Mouse (Mus musculus) retina, postnatal 7 days (tissue): Measurements from ENCODE around the gene Arid4b.

ENCODE experiments used
- DNase-seq: peaks from one replicate; pipeline ENCODE4 v3.0.0-alpha.2; 2012; ENCODE audit warnings: low read depth, low spot score

Gene Arid4b

DNA sequence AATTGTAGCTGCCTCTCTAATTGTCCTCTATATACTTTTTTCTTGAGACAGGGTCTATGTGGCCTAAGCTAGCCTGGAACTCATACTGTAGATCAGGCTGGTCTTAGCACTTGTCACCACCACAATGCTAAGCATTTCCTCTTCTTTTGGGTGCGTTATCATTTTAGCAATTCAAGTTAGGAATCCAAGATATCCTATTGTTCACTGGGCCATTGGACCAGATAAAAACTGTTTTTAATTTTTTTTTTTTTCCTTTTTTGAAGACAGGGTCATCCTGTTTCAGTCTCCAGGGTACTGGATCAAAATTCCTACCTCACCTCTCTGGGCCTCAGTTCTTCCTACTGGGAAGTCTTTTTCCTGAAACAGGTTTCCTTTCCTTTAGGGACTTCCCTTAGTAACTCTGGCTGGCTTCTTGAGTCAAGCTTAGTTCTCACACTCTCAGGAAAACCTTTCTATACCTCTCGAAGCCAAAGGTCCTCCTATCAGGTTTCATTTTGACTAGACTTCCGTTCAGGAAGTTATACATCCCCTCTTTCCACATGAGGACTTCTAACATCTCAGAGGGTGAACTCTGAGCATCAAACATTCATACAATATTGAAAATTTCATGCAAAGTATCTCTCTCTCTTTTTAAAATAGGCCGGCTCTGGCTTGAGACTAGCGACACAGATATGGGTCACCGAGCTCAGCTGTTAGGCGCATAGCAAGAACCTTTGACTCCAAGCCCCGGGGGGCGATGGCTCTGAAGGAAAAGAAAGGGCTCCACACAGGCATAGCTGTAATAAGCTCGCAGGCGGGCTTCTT is 621 bp upstream of the Arid4b start:
- DNase-seq: no peak

DNA sequence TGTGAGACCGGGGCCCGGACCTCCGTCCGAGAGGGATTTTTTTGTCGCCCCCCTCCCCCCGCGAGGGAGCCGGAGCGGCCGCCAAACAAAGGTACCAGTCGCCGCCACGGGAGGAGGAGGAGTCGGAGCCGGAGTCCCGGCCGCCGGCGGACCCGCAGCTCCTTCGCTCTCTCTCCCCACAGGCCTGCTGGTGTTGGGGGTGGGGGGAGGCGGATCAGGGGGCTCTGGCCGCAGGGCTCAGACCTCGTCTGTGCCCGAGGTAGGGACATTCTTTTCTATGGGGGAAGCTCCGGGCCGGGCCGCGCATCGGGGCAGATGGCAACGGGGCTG is 875 bp downstream of the Arid4b start:
- DNase-seq: no peak

DNA sequence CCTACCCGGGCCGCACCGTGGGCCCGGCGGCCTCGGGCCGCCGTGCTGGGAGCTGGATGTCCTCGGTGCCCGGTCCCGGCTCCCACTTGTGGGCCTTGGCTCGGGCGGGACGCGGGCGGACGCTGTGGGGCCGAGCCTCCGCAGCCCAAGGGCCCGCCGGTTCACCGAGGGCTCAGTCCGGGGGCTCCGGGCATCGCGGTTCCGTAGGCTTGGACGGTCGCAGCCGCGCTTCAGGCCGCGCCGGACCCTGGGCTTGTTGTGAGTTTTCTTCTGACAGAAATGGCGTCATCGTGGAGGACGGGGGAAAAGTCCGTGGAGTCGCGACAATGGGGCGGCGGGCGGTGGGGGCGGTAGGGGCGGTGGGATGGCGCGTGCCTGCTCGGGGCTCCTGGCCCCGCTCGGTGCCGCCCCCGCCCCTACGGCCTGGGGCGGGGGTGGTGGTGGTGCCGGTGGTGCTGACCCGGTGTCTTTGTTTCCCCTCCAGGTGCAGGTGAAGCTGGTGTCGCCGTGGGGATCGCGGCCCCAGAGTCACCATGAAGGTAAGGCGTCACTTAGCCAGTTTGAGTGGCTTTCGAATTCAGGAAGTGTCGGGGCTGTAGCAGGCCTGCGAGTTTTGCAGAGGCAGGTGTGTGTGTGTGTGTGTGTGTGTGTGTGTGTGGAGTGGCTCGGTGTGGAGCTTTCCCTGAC is 1.5 kb downstream of the Arid4b start:
- no peak for DNase-seq

DNA sequence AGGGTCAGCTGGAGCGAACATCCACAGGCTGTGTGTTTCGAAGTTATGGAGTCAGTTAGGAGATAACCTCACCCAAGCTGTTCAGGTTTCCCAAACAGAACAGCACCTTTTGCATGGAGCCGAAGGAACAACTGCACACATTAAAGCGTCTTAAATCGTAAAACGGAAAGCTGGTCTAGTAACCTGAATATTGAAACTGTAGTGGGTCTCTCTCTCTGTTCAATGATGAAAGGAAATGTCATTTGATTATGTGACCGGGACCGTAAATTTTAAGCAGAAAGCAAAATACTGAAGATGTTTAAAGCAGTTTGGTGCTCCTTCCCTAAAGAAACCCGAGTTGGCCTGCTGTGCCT is 2.0 kb downstream of the Arid4b start:
- DNase-seq: no peak

DNA sequence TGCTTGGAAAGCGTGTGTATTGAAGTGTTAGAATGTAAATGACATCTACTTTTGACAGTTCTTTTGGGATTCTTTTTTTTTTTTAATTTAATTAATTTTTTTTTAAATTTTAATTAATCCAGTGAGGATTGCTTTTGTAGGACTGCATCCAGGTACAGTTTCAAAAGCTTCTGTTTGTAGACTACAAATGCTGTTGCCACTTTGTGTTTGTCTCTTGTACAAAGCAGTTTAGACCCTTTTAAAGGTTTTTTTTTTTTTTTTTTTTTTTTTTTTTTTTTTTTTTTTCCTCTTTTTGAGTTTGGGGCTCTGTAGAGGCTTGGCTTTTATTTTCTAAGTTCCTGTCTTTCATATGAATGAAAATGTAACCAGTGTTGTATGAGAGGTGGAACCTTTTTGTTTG is 2.7 kb downstream of the Arid4b start:
- DNase-seq: no peak

DNA sequence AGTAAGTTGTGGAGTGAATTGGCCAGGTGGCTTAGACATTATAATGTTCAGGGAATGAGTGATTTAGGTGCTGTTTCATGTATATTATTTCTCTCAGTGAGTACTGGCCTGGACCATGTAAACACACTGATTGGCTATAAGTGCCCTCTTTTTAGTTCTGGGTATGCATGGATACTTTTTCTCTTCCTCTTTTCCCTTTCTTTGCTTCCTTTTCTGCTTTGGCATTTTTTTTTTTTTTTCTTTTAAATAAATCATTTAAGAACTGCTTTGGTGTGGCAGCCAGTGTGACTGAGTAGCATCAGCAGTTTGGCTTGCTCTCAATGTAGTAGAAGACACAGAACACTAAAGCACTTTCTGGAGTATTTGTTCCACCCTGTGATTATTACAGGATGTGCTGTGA is 5.0 kb downstream of the Arid4b start:
- no peak for DNase-seq

DNA sequence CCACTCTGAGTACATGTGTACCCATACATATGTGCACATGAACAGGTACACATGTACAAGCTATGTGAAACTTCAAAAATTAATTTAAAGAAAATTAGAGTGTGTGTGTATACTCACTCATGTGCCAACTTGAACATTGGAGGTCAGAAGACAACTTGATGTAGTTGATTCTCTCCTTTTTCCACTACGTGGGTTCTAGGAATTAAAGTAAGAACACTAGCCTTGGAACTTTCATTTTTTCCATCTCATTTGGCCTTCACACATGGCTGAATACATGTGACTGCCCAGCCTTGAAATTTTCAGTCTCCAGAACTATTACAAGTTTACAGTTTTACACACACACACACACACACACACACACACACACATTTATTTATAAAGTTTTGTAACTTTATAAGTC is 6.3 kb downstream of the Arid4b start:
- no peak for DNase-seq

DNA sequence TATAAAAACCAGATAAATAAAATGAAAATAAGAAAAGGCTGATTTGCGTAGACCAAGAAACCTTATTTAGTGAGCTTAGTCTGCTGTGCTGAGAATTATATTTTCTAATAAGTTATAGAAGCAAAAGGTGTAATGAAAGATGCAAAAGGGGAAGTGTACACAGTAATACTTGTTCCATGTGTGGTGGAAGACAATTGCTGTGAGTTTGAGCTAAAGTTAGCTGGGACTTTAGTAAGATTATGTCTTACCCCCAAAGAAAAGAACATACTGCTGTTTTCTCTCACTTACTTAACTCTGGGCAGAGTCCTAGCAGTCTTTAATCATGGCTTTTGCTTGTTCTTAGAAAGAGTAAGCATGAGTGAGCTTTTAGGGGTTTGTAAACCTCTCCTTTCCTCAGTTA is 11.3 kb downstream of the Arid4b start:
- DNase-seq: no peak

DNA sequence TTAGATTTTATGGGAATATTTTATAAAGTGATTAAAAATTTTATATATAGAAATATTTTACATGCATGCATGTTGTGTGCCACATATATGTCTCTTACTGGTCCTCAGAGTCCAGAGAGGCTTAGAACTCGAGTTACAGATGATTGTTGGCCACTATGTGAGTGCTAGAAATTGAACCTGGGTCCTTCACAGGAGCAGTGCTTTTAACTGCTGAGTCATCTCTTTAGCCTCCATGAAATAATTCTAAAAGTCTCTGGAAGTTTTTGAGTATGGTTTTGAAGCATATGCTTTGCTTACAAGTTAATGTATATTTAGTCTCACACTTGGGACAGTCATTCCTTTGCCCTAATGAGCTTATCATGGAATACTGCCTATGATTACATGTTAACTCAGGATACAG is 12.3 kb downstream of the Arid4b start:
- no peak for DNase-seq

DNA sequence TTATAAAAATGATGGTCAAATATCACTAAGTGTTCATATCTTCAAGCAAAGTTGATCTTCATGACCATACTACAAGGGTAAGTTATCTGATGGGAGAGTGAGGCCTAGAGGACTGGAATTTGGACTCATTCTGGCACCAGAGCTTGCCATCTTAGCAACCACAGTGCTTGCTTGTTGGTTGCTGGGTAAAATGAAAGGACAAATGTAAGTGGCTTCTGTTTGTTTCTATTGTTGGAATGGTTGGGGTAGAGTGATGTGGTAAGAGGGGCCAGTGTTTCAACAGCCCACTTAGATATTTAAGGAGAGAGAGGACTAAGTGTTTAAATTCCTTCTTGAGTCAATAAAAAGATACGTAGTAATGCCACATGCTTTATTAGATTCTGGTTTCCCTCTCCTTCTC is 25.6 kb downstream of the Arid4b start:
- no peak for DNase-seq

DNA sequence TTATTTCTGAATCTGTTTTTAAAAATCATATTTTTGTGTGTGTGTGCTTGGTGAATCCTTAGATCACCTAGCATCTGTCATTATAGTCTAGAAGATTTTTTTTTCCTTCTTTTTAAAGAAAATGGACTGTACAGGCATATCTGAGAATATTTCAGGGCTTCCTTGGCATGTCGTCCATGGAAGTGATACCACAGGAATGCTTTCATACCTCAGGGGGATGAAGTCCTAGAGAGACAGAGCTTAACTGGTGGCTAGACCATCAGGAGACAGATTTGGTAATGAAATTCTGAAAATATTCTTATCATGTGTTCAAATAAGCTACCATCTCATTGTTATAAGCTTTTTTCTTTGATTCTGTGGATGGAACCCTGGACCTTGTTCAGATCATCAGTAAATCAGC is 40.0 kb downstream of the Arid4b start:
- no peak for DNase-seq

DNA sequence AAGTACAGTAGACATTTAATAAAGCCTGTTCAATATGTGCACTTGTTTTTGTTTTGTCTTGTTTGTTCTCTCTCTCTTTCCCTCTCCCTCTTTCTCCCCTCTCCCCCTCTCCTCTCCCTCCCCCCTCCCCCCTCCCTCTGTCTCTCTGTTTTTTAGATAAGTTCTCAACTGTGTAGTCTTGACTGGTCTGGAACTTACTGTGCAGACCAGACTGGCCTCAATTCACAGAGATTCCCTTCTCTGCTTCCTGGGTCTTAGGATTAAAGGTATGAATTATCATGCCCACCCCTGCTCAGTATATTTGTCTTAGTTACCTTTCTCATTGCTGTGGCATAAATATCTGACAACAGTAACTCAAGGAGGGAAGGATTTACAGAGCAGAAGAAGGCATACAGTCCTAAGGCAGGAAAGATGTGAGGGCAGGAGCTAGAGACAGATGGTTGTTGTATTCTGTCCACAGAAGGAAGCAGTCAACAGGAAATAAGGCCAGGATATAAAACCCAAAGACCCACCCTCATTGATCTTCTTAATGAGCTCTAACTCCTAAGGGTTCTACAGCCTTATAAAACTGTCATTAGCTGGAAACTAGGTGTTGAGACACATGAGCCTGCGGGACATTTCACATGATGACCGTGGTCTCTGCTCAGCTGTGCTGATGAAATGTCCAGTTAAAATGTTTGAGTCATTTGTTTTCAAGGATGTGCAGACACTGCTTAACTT is 47.3 kb downstream of the Arid4b start:
- no peak for DNase-seq

DNA sequence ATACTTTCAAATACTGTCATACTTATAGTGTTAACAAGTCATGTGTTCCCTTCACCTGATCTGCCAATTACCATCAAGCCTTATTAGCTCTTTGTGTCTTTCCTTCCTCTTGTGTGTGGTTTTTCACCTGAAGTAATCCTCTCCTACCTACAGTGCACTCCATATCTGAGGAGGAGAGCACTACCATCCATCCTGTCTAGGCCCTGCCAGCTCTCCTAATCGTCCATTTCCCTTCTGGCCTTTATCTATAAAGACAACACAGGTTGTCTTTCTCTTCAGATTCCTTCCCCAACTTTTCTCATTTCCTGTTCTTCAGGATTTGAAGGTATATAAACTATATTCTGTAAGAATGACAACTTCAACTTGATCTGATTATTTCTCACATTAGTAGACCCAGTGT is 48.1 kb downstream of the Arid4b start:
- no peak for DNase-seq

DNA sequence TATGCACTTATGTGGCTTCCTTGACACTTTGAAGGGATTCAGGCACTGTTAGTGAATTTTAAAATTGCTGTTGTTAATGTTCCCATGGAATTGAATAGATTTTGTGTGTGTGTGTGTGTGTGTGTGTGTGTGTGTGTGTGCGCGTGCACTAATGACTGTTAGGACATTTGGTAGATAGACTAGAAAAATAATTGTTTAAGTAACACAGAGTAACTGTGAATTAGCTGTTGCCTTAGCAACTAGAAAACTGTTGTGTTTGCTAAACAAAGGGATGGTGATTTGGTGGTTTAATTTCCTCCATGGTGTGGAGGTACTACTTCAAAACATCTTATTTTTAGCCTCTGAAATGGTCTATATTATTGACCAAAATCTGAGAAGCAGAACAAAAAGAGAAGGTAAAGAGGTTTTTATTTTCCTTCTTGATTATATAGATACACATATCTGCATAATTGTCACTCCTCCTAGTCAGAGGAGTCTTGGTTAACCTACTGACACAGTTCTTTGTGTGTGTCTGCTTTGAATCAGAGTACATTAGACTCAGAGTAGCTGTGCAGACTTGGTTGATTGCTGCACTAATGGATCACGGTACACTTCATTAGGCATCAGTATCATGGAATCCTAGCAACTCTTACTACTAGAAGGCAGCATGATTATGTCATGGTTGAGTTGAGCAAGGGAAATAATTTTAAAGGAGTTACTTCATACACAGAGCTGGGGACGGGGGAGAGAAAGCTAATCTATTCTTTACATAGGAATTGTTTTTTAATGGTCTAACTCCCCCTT is 50.9 kb downstream of the Arid4b start:
- no peak for DNase-seq

DNA sequence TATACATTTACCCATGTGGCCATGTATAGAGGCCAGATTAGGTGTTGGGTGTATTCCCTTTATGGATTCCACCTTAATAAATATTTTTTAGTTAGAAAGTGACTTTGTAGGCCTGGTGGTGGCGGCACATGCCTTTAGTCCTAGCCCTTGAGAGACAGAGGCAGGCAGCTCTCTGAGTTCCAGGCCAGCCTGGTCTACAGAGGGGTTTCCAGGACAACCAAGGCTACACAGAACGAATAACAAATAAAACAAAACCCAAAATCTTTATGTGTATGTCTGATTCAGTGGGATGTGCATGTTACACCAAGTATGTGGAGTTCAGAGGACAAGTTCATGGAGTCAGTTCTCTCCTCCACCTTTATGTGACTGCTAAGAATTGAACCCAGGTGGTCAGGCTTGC is 52.8 kb downstream of the Arid4b start:
- DNase-seq: no peak

DNA sequence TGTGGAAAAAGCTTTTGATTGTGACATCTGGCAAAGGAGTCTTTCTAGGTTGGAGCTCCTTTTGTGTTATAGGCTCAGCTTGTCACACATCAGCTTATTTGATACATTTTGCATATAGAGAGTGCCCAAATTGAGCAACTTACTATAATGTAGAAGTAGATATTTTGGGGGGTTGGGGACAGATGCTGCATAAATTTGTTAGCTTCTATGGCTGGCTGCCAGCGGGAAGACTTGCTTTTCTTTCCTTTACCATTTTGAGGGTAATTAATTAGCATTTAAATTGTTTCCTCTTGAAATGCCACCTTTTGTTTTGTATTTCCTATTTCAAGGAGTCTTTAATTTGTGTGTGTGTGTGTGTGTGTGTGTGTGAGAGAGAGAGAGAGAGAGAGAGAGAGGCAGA is 68.6 kb downstream of the Arid4b start:
- DNase-seq: no peak

DNA sequence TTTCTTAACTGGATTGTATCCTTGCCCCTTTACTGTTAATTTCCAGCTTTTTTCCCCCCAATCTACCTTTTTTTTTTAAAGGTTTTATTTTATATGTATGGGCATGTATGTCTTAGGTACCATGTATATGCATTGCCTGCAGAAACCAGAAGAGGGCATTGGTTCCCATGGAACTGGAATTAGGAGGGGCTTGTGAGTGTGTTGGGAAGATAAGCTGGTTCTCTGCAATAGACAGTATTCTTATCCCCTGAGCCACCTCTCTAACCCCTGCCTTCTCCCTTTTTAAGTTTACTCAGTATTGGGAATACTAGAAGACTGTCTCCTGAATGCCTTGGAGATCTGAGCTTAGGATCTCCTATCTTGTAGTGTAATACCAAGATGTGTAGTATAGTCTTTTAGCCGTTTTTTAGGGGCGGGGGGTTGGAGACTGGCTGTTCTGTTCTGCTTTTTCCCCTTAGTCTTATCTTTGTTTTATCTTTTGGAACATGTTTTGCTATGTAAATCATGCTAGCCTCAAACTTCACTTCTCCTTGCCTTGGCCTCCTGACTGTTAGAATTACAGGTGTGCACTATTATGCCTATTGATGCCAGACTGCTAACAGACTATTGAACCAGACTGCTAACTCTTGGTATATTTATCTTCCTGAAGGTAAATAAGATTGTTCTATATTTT is 79.4 kb downstream of the Arid4b start:
- DNase-seq: peak; percentile 3

DNA sequence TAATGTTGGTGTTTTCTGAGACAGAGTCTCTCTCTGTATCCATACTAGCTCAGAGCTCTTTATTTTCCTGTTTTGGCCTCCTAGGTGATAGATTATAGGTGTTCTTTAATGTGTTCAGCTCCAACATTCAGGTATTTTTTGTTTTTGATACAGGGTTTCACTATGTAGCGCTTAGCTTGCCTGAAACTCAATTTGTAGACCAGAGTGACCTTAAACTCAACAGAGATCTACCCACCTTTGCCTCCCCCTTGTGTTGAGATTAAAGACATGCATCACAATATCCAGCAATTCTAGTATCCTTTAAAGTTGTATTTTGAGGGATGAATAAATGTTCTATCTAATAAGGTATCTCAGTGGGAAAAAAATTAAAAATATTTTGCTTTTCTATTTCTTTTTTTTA is 115.0 kb downstream of the Arid4b start:
- peak; percentile 14 for DNase-seq

DNA sequence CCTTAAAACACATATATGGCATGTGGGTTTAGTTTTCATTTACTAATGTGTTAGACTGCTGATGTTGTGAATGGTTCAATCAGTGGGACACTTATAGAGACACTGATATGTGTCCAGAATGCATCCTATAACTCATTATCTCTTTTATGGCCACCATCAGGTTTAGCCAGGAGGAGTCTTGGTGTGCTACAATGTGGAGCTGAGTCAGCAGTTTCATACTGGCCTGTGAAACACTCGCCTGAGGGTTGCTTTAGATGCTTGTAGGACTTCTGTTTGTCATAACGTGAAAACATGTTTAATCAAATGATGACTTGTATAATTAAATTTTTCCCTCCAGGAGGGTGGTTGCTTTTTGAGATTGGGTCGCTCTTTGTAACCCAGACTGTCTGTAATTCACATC is 116.6 kb downstream of the Arid4b start:
- no peak for DNase-seq

DNA sequence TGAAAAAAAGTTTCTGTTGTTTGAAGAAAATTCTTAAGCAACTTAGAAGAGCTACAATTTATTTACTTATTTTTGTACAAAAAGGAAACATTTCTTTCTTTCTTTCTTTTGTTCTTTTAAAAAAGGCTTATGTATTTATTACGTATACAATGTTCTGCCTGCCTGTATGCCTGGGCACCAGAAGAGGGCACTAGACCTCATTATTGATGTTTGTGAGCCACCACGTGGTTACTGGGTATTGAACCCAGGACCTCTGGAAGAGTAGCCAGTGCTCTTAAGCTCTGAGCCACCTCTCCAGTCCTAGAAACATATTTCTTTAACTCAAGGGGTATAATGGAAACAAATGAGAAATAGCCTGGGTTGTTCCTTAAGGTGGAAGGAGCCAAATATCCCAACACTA is 182.9 kb downstream of the Arid4b start:
- no peak for DNase-seq
